8 mouse cellular contexts compared by ENCODE assay signal in genomic region chr9:21960558-21961208, GRCm38 (mm10). TPM values are rescaled to one million over a fixed set of nuclear protein-coding genes. Genes with fewer than 3 reads are reported as not detected.
DNase-seq lines count a peak whose midpoint lies in the region; ATAC-seq and TF ChIP-seq lines count a peak whose summit lies in the region.

No protein-coding gene starts in this region.

- H3K4me3 ChIP-seq in forebrain, embryonic 11.5 days (ENCODE audit: low read depth, low read length) = peak overlapping the region; percentile 29; the same call in 1 of the 2 replicates
- no peak overlapping the region for H3K4me3 ChIP-seq in forebrain, embryonic 14.5 days (ENCODE audit: low read depth, low read length)
- H3K4me3 ChIP-seq in MEL (ENCODE audit: control insufficient read depth in 1 of 2, insufficient read depth in 1 of 2, low read depth in 2 of 2, low read length in 2 of 2) = peak overlapping the region; percentile 75 to 77
- no peak overlapping the region for H3K4me3 ChIP-seq in kidney, adult 2 months (ENCODE audit: insufficient read depth, low read depth, low read length)
- H3K4me3 ChIP-seq in lung, embryonic 16.5 days (ENCODE audit: low read length) = peak overlapping the region; percentile 55; the same call in 1 of the 2 replicates

- H3K4me2 ChIP-seq in forebrain, embryonic 11.5 days (ENCODE audit: low read depth, low read length, severe bottlenecking) = 0 out of 2 replicates have a peak overlapping the region, but pooled peaks have one; percentile 12
- no peak overlapping the region for H3K4me2 ChIP-seq in forebrain, embryonic 14.5 days (ENCODE audit: low read length)
- peak overlapping the region; percentile 93 for H3K4me2 ChIP-seq in lung, embryonic 16.5 days (ENCODE audit: low read depth, low read length)

- no peak overlapping the region for H3K9ac ChIP-seq in forebrain, embryonic 11.5 days (ENCODE audit: low read length)
- H3K9ac ChIP-seq in forebrain, embryonic 14.5 days (ENCODE audit: low read length) = no peak overlapping the region
- H3K9ac ChIP-seq in MEL (ENCODE audit: control insufficient read depth, low read depth, low read length, poor library complexity, severe bottlenecking) = peak overlapping the region; percentile 77
- peak overlapping the region; percentile 4; the same call in 1 of the 2 replicates for H3K9ac ChIP-seq in lung, embryonic 16.5 days (ENCODE audit: low read length)

- H3K4me1 ChIP-seq in forebrain, embryonic 11.5 days (replicated peaks; ENCODE audit: control insufficient read depth, insufficient read depth, low read length) = peaks cover 9% of the 10 kb centered on the region; the same call in 1 of the 2 replicates
- peaks cover 18% of the 10 kb centered on the region for H3K4me1 ChIP-seq in forebrain, embryonic 14.5 days (ENCODE audit: control insufficient read depth, insufficient read depth, low read length)
- peaks cover 15 to 40% of the 10 kb centered on the region in 2 experiments for H3K4me1 ChIP-seq in MEL (ENCODE audit: control insufficient read depth in 1 of 2, insufficient read depth in 2 of 2, low read length in 2 of 2)
- H3K4me1 ChIP-seq in kidney, adult 2 months (ENCODE audit: control insufficient read depth, insufficient read depth, low read length) = peaks cover 7% of the 10 kb centered on the region
- H3K4me1 ChIP-seq in lung, embryonic 16.5 days (replicated peaks; ENCODE audit: control insufficient read depth, insufficient read depth, low read length) = peaks cover 36% of the 10 kb centered on the region

- no peaks in the 10 kb centered on the region for H3K9me3 ChIP-seq in forebrain, embryonic 11.5 days (ENCODE audit: control insufficient read depth, low read length)
- H3K9me3 ChIP-seq in forebrain, embryonic 14.5 days (replicated peaks; ENCODE audit: control insufficient read depth, low read length) = no peaks in the 10 kb centered on the region
- H3K9me3 ChIP-seq in MEL (replicated peaks; ENCODE audit: insufficient read depth, low read length) = no peaks in the 10 kb centered on the region
- H3K9me3 ChIP-seq in lung, embryonic 16.5 days (ENCODE audit: control insufficient read depth, low read length) = no peaks in the 10 kb centered on the region

- H3K27me3 ChIP-seq in forebrain, embryonic 11.5 days (ENCODE audit: control insufficient read depth, insufficient read depth, low read length) = peaks cover 45% of the 10 kb centered on the region
- H3K27me3 ChIP-seq in forebrain, embryonic 14.5 days (replicated peaks; ENCODE audit: control insufficient read depth, insufficient read depth, low read length) = peaks cover 48% of the 10 kb centered on the region
- no peaks in the 10 kb centered on the region for H3K27me3 ChIP-seq in MEL (ENCODE audit: control insufficient read depth in 1 of 2, insufficient read depth in 2 of 2, low read length in 2 of 2)
- H3K27me3 ChIP-seq in kidney, adult 2 months (replicated peaks; ENCODE audit: control insufficient read depth, insufficient read depth, low read length) = no peaks in the 10 kb centered on the region
- peaks cover 14% of the 10 kb centered on the region for H3K27me3 ChIP-seq in lung, embryonic 16.5 days (ENCODE audit: control insufficient read depth, insufficient read depth, low read depth, low read length)

- H3K36me3 ChIP-seq in forebrain, embryonic 11.5 days (ENCODE audit: control insufficient read depth, insufficient read depth, low read length) = no peaks in the 10 kb centered on the region
- no peaks in the 10 kb centered on the region; the same call in 1 of the 2 replicates for H3K36me3 ChIP-seq in forebrain, embryonic 14.5 days (ENCODE audit: control insufficient read depth, insufficient read depth, low read length)
- peaks cover 14 to 32% of the 10 kb centered on the region in 2 experiments for H3K36me3 ChIP-seq in MEL (ENCODE audit: control insufficient read depth in 1 of 2, insufficient read depth in 2 of 2, low read length in 2 of 2)
- H3K36me3 ChIP-seq in kidney, adult 2 months (ENCODE audit: control insufficient read depth, insufficient read depth, low read length) = no peaks in the 10 kb centered on the region
- H3K36me3 ChIP-seq in lung, embryonic 16.5 days (ENCODE audit: control insufficient read depth, insufficient read depth, low read length) = no peaks in the 10 kb centered on the region

- no peak for TF ChIP-seq POLR2A in MEL (IDR thresholded peaks at IDR 0.05; ENCODE audit: control insufficient read depth in 1 of 2, insufficient read depth in 1 of 2, low read depth in 1 of 2, low read length in 2 of 2, poor library complexity in 1 of 2)
- TF ChIP-seq POLR2A in kidney, adult 2 months (IDR thresholded peaks at IDR 0.05; ENCODE audit: low read depth, low read length) = no peak

- DNase-seq in forebrain, embryonic 11.5 days (ENCODE audit: low spot score) = no peak
- no peak for DNase-seq in forebrain, embryonic 14.5 days (ENCODE audit: low spot score)
- DNase-seq in MEL (ENCODE audit: low read depth, low spot score) = peak; percentile 59
- DNase-seq in kidney, adult 2 months = peak; percentile 60
- no peak for DNase-seq in ovary, adult 18-20 months (ENCODE audit: low spot score)
- no peak for DNase-seq in layer of hippocampus, adult 9-10 months (ENCODE audit: low spot score)

- TF ChIP-seq RAD21 in MEL (IDR thresholded peaks at IDR 0.05; ENCODE audit: low read depth, low read length) = no peak

- no peak for TF ChIP-seq EP300 in MEL (IDR thresholded peaks at IDR 0.05; ENCODE audit: low read depth in 1 of 2, low read length in 2 of 2)

- no peak for ATAC-seq in forebrain, embryonic 11.5 days (replicated peaks; ENCODE audit: low FRiP score)
- ATAC-seq in forebrain, embryonic 14.5 days = no peak
- ATAC-seq in lung, embryonic 16.5 days (ENCODE audit: low read depth) = no peak
- ATAC-seq in erythroid progenitor cell, adult 5-6 weeks (replicated peaks; ENCODE audit: low FRiP score, poor library complexity, severe bottlenecking) = no peak

- 8% methylated on average over 26 of the region's 26 CpGs for WGBS in forebrain, embryonic 11.5 days
- WGBS in forebrain, embryonic 14.5 days = 9% methylated on average over 26 of the region's 26 CpGs
- WGBS in kidney, adult 2 months = 20% methylated on average over 26 of the region's 26 CpGs
- WGBS in lung, embryonic 16.5 days = 7% methylated on average over 25 of the region's 26 CpGs

- peaks cover 41% of the 10 kb centered on the region for H3K79me2 ChIP-seq in MEL (ENCODE audit: control insufficient read depth, insufficient read depth, low read length, poor library complexity)

- H3K27ac ChIP-seq in forebrain, embryonic 11.5 days (ENCODE audit: low read depth, low read length) = no peak overlapping the region
- no peak overlapping the region for H3K27ac ChIP-seq in forebrain, embryonic 14.5 days (ENCODE audit: low read depth, low read length)
- H3K27ac ChIP-seq in MEL (ENCODE audit: control insufficient read depth, low read depth, low read length) = peak overlapping the region; percentile 91
- H3K27ac ChIP-seq in kidney, adult 2 months (ENCODE audit: insufficient read depth, low read depth, low read length) = peak overlapping the region; percentile 95
- H3K27ac ChIP-seq in lung, embryonic 16.5 days (ENCODE audit: low read length) = no peak overlapping the region

- TF ChIP-seq CTCF in MEL (IDR thresholded peaks at IDR 0.05 in 2 of 3, conservative IDR thresholded peaks at IDR 0.05 in 1 of 3; ENCODE audit: control insufficient read depth in 1 of 3, insufficient read depth in 1 of 3, low read depth in 2 of 3, low read length in 3 of 3, poor library complexity in 1 of 3, severe bottlenecking in 1 of 3) = no peak
- TF ChIP-seq CTCF in kidney, adult 2 months (conservative IDR thresholded peaks at IDR 0.05; ENCODE audit: insufficient read depth, insufficient read length, low read depth, low read length) = no peak

RNA-seq across cellular contexts. Expression of gene Epor, which starts 2.6 kb away (rescaled TPM):
- polyA plus RNA-seq in forebrain, embryonic 11.5 days (2014; fragmentation: Nextera tagmentation; extraction: Ambion mirVana) = 6.7 and 7.0 TPM in 2 replicates
- 1.3 and 2.2 TPM in 2 replicates for polyA plus RNA-seq in forebrain, embryonic 14.5 days (2014; fragmentation: Nextera tagmentation; extraction: Ambion mirVana)
- total RNA-seq in MEL (2012; rRNA removed) = 139 and 192 TPM in 2 replicates
- polyA plus RNA-seq in MEL (2012; ENCODE audit: insufficient read depth in 1 of 2, insufficient read length in 2 of 2, low read depth in 1 of 2, low replicate concordance in 2 of 2, missing spikeins in 1 of 2) = 100 to 1,000 TPM in 1 of 2 experiments, not detected in 1; 440 TPM
- polyA plus RNA-seq in kidney, adult 2 months (2012; rRNA removed) = 14.0 and 16.7 TPM in 2 replicates
- 7.5 and 10.3 TPM in 2 replicates for polyA plus RNA-seq in lung, embryonic 16.5 days (2015; fragmentation: Nextera tagmentation; extraction: Ambion mirVana)
- 244 and 249 TPM in 2 replicates for total RNA-seq in erythroid progenitor cell, adult 5-6 weeks (2015; ENCODE audit: low replicate concordance)
- total RNA-seq in erythroid progenitor cell, adult 5-6 weeks (2017; ENCODE audit: low replicate concordance) = 188 and 199 TPM in 2 replicates

RNA-seq across cellular contexts. Expression of gene Swsap1, which starts 5.1 kb away (rescaled TPM):
- 18.5 and 22.2 TPM in 2 replicates for polyA plus RNA-seq in forebrain, embryonic 11.5 days (2014; fragmentation: Nextera tagmentation; extraction: Ambion mirVana)
- polyA plus RNA-seq in forebrain, embryonic 14.5 days (2014; fragmentation: Nextera tagmentation; extraction: Ambion mirVana) = 19.8 and 23.6 TPM in 2 replicates
- 12.7 and 17.2 TPM in 2 replicates for total RNA-seq in MEL (2012; rRNA removed)
- 10 to 100 TPM in 1 of 2 experiments, not detected in 1; 19.3 TPM for polyA plus RNA-seq in MEL (2012; ENCODE audit: insufficient read depth in 1 of 2, insufficient read length in 2 of 2, low read depth in 1 of 2, low replicate concordance in 2 of 2, missing spikeins in 1 of 2)
- polyA plus RNA-seq in kidney, adult 2 months (2012; rRNA removed) = 10.5 and 10.9 TPM in 2 replicates
- 5.4 and 6.2 TPM in 2 replicates for polyA plus RNA-seq in lung, embryonic 16.5 days (2015; fragmentation: Nextera tagmentation; extraction: Ambion mirVana)
- 0.42 and 3.2 TPM in 2 replicates for total RNA-seq in erythroid progenitor cell, adult 5-6 weeks (2015; ENCODE audit: low replicate concordance)
- 0.51 TPM in 1 of 2 replicates, not detected in the other for total RNA-seq in erythroid progenitor cell, adult 5-6 weeks (2017; ENCODE audit: low replicate concordance)

RNA-seq across cellular contexts. Expression of gene Plppr2, which starts 23.9 kb away (rescaled TPM):
- polyA plus RNA-seq in forebrain, embryonic 11.5 days (2014; fragmentation: Nextera tagmentation; extraction: Ambion mirVana) = 24.2 and 27.1 TPM in 2 replicates
- polyA plus RNA-seq in forebrain, embryonic 14.5 days (2014; fragmentation: Nextera tagmentation; extraction: Ambion mirVana) = 47.3 and 66.7 TPM in 2 replicates
- 1.3 and 1.4 TPM in 2 replicates for total RNA-seq in MEL (2012; rRNA removed)
- polyA plus RNA-seq in MEL (2012; ENCODE audit: insufficient read depth in 1 of 2, insufficient read length in 2 of 2, low read depth in 1 of 2, low replicate concordance in 2 of 2, missing spikeins in 1 of 2) = 10 to 100 TPM in 1 of 2 experiments, not detected in 1; 13.9 TPM
- 6.0 and 9.1 TPM in 2 replicates for polyA plus RNA-seq in kidney, adult 2 months (2012; rRNA removed)
- polyA plus RNA-seq in lung, embryonic 16.5 days (2015; fragmentation: Nextera tagmentation; extraction: Ambion mirVana) = 7.7 and 8.2 TPM in 2 replicates
- total RNA-seq in erythroid progenitor cell, adult 5-6 weeks (2015; ENCODE audit: low replicate concordance) = 1.3 TPM in 1 of 2 replicates, not detected in the other
- total RNA-seq in erythroid progenitor cell, adult 5-6 weeks (2017; ENCODE audit: low replicate concordance) = not detected in 2 replicates

RNA-seq across cellular contexts. Expression of gene Rgl3, which starts 28.6 kb away (rescaled TPM):
- 1.1 and 3.4 TPM in 2 replicates for polyA plus RNA-seq in forebrain, embryonic 11.5 days (2014; fragmentation: Nextera tagmentation; extraction: Ambion mirVana)
- polyA plus RNA-seq in forebrain, embryonic 14.5 days (2014; fragmentation: Nextera tagmentation; extraction: Ambion mirVana) = 1.3 TPM in 2 replicates
- not detected in 2 replicates for total RNA-seq in MEL (2012; rRNA removed)
- not detected for polyA plus RNA-seq in MEL (2012; ENCODE audit: insufficient read depth in 1 of 2, insufficient read length in 2 of 2, low read depth in 1 of 2, low replicate concordance in 2 of 2, missing spikeins in 1 of 2)
- 88.2 and 111 TPM in 2 replicates for polyA plus RNA-seq in kidney, adult 2 months (2012; rRNA removed)
- 8.8 and 9.1 TPM in 2 replicates for polyA plus RNA-seq in lung, embryonic 16.5 days (2015; fragmentation: Nextera tagmentation; extraction: Ambion mirVana)
- total RNA-seq in erythroid progenitor cell, adult 5-6 weeks (2015; ENCODE audit: low replicate concordance) = not detected in 2 replicates
- not detected in 2 replicates for total RNA-seq in erythroid progenitor cell, adult 5-6 weeks (2017; ENCODE audit: low replicate concordance)

RNA-seq across cellular contexts. Expression of gene Tmem205, which starts 33.3 kb away (rescaled TPM):
- 30.3 and 31.0 TPM in 2 replicates for polyA plus RNA-seq in forebrain, embryonic 11.5 days (2014; fragmentation: Nextera tagmentation; extraction: Ambion mirVana)
- polyA plus RNA-seq in forebrain, embryonic 14.5 days (2014; fragmentation: Nextera tagmentation; extraction: Ambion mirVana) = 49.3 and 66.0 TPM in 2 replicates
- 118 and 128 TPM in 2 replicates for total RNA-seq in MEL (2012; rRNA removed)
- 100 to 1,000 TPM in 1 of 2 experiments, not detected in 1; 114 TPM for polyA plus RNA-seq in MEL (2012; ENCODE audit: insufficient read depth in 1 of 2, insufficient read length in 2 of 2, low read depth in 1 of 2, low replicate concordance in 2 of 2, missing spikeins in 1 of 2)
- polyA plus RNA-seq in kidney, adult 2 months (2012; rRNA removed) = 313 and 353 TPM in 2 replicates
- polyA plus RNA-seq in lung, embryonic 16.5 days (2015; fragmentation: Nextera tagmentation; extraction: Ambion mirVana) = 58.8 and 65.3 TPM in 2 replicates
- total RNA-seq in erythroid progenitor cell, adult 5-6 weeks (2015; ENCODE audit: low replicate concordance) = 13.8 TPM in 1 of 2 replicates, not detected in the other
- not detected in 2 replicates for total RNA-seq in erythroid progenitor cell, adult 5-6 weeks (2017; ENCODE audit: low replicate concordance)

Comparison
In these comparisons a context has a peak if more than half of its experiments do, and no peak if none do; other contexts are left out.
1. H3K4me3 ChIP-seq: peak in forebrain, embryonic 11.5 days (single experiment), MEL (2 of 2) and lung, embryonic 16.5 days (single experiment); none in forebrain, embryonic 14.5 days (single experiment) and kidney, adult 2 months (single experiment).
2. DNase-seq: peak in MEL (single experiment) and kidney, adult 2 months (single experiment); none in forebrain, embryonic 11.5 days (single experiment), forebrain, embryonic 14.5 days (single experiment), ovary, adult 18-20 months (single experiment) and layer of hippocampus, adult 9-10 months (single experiment).
3. H3K27ac ChIP-seq: peak in MEL (single experiment) and kidney, adult 2 months (single experiment); none in forebrain, embryonic 11.5 days (single experiment), forebrain, embryonic 14.5 days (single experiment) and lung, embryonic 16.5 days (single experiment).
4. H3K9ac ChIP-seq: peak in MEL (single experiment) and lung, embryonic 16.5 days (single experiment); none in forebrain, embryonic 11.5 days (single experiment) and forebrain, embryonic 14.5 days (single experiment).